Mouse (Mus musculus): ENCODE measurements around the gene Nipal3. TPM values are rescaled to one million over a fixed set of nuclear protein-coding genes. Genes with fewer than 3 reads are reported as not detected.

Nipal3 gene
- total RNA-seq, 2 experiments from 2014 or later = 77.5 to 92.8 TPM

DNA sequence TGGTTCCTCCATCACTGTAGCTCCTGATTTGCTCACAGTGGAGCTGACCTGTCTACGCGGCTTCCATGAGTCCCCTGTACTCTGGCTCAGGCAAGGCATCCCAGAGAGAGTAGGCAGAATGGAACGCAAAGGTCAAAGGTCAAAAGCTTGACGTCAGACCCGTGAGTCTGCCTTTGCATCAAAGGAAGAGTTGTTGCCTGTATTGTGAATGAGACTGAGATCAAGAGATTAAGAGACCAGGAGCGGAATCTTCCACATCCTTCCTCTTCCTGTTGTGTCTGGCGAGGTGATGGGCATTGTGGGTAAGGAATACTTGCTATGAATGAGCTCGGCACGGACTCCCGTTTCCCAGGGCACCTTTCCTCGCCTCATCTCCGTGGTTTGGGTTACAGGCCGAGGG, 58.5 kb downstream of the Nipal3 start:
- DNase-seq (ENCODE audit: low spot score in 2 of 2) = no peak

DNA sequence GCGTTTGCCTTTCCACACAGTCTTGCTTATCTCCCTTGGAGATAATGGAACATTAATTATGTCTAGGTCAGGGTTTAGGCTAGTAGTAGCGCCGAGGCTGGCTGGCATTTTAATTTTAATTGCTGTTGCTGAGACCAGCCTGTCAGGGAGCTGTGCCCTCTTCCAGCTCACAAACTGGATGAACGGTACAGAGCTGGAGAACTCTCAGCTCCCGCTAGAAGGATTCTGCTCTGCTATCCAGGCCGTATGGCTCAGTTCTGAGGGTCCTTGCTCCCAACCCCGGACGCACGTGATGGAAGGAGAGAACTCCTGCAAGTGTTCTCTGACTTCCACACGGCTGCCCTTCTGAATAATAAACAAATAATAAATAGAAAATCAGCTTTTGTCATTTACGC, 60.4 kb downstream of the Nipal3 start:
- no peak for DNase-seq (ENCODE audit: low spot score in 2 of 2)

DNA sequence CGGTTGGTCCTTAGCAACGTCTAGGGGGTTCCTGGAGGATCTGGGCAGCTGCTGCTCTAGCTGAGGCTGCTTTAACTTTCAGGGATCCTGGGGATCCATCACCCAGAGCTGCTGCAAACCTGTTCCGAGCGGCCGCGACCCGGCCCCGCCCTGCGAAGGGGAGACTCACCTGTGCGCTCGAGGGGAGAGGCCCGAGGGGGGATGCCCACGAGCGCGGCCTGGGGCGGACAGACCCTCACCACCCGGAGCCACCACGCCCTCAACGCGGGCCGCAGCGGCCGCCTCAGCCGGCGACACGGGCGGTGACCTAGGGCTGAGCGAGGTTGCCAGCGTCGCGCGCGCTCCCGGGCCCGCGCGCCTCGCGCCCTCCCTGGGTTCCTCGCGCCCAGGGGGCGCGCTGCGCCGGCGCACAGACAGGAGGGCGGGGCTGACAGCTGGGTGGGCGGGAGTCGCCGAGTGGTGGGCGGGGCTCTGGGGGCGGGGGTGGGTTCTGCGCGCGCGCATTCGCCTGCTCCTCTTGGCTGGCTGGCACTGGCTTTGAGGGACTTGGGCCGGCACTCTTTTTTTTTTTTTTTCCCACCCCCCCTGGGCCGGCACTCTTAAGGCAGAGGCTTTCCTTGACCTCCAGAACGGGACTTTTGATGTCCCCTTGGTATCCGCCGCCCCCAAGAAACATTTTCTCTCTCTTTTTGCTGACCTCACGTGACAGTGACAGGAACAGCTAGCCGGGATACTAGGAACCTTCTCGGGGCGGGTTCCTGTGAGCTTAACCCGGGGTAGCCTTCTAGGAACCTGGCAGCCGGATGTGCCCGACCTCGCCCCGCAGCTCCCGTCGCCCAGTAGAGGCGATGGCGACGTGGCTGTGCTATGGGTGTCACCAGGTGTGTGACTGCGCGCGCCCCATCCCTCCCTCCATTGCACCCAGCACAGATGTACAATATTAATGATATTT, 61.1 kb downstream of the Nipal3 start, which contains the start of gene Rcan3:
Rcan3 (minus strand) TSS at position 411 of the 952 bp plus-strand sequence.
- DNase-seq (ENCODE audit: low spot score in 2 of 2) = peak; percentile 54 to 62

DNA sequence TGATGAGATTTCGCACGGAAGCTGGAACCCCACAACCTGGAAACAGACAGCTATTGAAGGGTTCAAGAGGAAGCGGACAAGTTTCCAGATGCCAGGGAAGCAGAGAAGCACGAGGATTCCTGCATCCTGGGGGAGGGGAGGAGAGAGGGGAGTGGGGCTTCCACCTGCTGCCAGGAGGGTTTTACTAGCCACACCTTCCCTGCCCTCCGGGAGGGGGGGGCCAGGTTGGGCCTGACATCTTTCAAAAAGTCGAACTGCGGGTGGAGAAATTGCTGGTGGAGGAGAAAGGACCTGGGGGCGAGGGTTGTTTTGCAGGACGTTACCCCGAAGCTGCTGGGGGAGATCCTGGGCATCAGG, 61.8 kb downstream of the Nipal3 start:
- no peak for DNase-seq (ENCODE audit: low spot score in 2 of 2)

DNA sequence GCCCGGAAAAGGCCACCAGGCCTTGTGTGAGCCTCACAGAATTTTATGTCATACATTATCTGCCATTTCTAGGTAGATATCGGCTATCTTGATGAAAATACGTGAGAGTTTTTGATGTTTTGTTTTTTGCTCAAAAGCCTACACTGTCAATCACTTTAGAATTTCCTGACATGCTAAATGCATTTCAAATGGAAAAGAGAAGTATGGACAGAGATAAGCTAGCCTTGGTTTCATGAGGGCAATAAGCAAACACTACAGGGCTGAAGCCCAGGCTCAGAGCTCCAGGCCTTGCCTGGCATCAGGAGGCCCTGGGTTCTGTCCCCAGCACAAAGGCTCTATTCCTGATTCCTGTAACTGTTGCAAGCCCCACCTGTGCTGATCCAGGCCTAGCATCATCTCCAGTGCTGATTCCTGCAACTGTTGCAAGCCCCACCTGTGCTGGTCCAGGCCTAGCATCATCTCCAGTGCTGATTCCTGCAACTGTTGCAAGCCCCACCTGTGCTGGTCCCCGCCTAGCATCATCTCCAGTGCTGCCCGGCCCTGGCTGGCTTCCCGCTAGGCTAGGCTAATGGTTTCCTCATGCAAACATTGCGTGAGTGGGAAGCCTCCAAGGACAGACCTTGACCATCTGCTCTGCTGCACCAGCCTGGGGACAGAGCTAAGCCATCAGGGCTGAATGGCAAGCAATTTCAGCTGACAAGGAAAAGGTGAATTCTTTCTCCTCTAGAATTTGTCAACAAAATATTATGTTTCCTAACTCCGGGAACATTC, 64.7 kb downstream of the Nipal3 start:
- no peak for DNase-seq (ENCODE audit: low spot score in 2 of 2)

DNA sequence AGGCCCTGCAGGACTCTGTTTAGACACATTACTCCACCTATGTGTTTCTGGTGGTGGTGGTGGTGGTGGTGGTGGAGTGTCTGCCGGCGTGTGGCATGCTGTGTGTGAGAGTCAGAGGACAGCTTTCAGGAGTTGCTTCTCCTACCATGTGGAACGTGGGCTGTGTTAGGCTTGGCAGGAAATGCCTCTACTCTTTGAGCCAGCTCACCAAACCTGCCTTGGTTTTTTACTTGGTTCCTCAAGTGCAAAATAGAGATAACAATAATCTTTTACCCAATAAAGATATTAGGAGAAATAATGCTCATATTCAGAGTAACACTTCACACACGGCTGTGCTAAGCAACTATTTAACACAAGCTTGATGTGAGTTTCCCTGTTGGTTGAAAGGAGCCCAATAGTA, 65.5 kb downstream of the Nipal3 start:
- no peak for DNase-seq (ENCODE audit: low spot score in 2 of 2)

DNA sequence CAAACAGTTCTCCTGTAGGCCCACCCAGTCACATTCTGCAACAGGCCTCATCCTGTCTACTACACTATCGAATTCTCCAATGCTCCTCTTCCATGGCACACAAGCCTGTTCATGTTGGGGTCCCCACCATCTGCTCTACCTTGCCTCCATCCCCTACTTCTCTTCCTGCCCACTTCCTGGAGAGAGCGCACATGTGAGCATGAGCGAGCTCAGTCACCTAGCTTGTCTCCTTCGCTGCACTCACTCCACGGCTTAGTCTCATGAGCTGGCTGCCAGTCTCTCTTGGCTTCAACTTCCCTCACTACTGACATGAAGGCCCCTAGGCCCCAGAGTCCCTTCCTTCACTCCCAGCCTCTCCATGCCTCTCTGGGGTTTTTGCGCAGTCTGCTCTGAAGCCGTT, 68.3 kb downstream of the Nipal3 start:
- no peak for DNase-seq (ENCODE audit: low spot score in 2 of 2)

DNA sequence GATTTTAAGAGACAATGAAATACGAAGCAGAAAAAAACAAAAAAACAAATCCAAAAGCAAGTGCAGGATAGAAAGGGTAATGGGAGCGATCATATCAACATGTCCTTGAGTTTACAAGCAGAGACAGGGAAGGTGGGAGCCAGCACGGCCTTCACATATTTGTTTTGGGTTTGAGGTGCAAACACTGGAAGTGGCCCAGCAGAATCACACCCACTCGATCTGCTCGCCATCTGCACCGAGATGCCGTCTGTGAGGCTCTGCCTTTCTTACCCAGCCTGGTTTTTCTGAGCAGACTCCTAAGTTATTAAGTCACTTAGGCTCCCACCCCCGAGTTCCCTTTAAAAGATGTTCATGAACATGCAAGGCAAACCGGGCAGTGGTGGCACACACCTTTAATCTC, 69.2 kb downstream of the Nipal3 start:
- DNase-seq (ENCODE audit: low spot score in 2 of 2) = peak; percentile 62 to 70

DNA sequence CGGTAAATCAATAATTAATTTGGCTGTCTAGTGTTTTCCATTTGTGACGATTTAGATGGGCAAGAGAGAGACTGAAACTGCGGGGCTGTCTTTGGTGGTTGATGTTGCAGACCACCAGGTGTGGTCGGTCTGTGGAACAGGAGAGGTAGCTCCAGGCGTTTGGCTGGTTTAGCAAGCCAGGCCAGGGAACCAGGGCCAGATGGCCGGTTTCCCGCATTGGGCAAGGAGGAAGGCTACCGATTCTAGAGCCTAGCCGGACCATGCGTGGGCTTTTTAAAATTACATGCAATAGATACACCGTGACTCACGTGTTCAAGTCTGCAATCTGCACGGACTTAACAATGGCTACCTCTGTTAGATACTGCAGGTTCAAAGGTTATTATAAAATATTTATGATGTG, 73.9 kb downstream of the Nipal3 start:
- DNase-seq (ENCODE audit: low spot score in 2 of 2) = no peak

DNA sequence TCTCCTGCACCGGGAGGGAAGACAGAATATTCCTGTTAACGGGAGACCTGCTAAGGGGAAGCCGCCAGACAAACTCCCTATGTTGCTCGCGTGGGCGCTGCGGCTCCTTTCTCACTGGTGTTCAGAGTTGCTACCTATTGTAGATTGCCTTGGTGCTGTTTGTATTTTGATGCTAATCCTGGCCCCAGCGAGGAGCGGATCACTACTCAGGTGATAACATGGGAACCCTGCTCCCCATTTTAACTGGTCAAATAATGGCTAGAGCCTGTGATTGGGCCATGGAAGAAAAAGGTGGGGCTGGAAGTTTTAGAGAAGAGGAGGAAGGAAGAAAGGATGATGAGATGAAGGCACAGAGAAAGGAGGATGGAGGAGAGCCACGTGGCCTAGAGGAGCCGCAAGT, 74.4 kb downstream of the Nipal3 start:
- DNase-seq (ENCODE audit: low spot score in 2 of 2) = no peak

DNA sequence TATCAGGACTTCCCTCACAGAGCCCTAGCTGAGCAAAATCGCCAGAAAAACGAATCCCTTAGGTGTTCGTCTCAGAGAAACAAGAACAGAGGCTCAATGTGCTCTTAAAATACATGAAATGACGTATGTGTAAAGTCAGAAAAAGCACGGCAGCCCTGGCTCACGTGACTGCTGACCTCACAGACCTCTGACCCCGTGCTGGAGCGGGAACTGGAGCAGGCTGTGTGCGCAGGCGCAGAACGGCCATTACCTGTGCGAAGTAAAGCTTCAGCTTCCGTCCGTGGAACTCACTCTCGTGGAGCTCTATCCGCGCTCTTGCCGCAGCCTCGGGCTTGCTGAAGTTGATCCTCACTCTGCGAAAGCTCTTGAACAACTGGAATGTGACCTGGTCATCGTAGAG, 74.8 kb downstream of the Nipal3 start:
- no peak for DNase-seq (ENCODE audit: low spot score in 2 of 2)

DNA sequence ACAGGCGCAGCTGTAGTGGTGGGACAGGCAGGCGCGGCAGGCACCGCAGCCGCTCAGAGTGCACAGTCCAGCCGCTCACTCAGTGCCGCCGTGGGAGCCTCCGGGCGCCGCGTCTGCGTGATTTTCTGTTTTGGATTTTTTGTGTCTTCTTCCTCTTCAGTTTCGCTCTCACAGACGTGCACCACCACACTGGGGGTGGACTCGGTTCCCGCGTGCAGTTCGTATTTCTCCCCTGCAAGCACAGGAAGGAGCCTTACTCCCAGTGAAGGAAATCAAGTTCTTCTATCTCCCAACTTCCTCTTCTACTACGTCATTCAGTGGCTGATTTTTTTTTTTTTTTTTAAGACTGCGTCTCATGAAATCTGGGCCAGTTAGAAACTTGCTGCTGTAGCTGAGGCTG, 78.5 kb downstream of the Nipal3 start:
- DNase-seq (ENCODE audit: low spot score in 2 of 2) = no peak

DNA sequence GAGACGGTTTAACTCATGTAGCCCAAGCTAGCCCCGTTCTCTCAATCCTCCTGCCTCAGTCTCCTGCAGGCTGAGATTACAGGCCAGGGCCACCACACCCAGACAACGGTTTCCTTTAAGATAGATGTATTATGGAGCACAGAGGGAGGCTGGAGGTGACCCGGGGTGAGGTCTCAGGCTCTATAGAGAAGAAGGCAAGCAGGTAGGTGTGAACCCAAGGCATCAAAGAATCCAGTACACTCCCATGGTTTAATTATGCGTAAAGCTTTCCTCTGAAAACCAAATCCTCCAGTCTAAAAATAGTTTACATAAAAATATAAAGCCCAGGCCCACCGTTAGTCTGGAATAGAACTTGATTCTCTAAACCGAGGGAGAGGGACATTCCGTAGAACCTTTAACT, 81.3 kb downstream of the Nipal3 start:
- DNase-seq (ENCODE audit: low spot score in 2 of 2) = no peak

DNA sequence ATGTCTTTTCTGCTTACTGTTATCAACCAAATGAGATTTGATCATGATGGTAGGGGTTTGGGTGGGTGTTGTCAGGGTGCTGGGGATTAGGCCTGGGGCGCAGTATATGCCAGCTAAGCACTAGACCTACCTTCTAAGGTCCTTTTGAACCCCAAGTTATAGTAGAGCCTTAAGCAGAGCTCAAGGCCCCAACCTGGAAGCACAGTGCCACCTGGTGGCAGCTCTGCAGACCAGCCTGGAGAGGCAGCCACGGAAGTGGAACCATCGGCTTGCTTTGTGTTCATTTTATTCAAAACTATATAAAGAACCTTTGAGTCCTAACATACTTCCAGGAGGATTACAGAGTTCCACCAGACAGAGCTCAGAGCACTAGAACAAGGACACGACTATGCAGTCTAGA, 83.2 kb downstream of the Nipal3 start:
- DNase-seq (ENCODE audit: low spot score in 2 of 2) = peak; percentile 29 to 45

DNA sequence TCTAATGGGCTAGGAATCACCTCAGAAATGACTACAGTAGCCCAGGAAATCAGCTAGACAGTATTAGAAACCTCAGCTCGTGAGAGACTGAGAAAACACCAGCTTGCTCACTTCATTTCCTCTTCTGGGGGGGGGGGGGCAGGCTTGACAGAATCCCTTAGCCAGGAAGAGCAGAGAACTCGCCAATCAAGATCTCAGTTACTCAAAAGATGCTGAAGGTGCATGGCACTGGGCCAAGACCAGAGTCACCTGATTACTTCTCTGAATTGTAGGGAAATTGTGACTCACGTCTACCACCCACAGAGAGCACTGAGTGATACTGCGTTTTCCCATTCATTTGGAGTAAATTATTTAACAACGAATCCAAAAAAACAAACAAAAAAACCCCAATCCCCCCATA, 88.7 kb downstream of the Nipal3 start:
- no peak for DNase-seq (ENCODE audit: low spot score in 2 of 2)

DNA sequence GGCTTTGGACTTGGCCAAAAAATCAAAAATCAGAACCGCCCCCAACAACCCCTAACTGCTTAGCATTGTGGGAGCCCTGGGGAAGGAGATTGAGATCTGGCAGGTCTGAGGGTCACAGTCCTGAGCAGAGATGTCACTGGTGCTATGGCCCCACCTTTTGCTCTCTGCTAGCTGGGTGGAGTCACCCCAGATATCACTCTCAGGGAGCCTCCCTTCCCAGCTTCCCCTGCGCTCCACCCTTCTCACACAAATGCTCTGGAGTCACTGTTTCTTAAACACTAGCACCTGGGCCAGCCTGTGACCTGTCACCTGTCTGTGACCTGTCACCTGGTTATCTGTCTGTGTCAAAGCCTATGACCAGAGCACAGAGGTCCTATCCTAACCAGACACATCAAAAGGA, 89.9 kb downstream of the Nipal3 start:
- no peak for DNase-seq (ENCODE audit: low spot score in 2 of 2)

DNA sequence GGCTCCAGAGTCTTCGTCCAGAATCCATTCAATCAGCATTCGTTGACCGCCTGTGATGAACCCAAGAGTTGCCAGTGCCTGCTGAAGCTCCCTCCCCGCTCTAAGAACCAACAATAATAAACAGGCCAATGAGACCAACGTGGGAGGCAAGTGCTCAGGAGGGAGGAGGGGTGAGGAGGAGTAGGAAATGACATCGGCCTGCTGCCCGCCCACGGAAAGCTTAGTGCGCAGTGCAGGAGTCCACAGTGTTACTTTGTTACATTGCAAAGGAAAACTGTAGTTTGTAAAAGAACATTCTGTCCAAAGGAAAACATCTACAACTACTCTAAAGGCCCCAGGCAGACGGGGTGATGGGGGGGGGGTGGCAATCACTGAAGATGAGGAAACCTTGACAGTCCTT, 90.8 kb downstream of the Nipal3 start:
- DNase-seq (ENCODE audit: low spot score in 2 of 2) = no peak

DNA sequence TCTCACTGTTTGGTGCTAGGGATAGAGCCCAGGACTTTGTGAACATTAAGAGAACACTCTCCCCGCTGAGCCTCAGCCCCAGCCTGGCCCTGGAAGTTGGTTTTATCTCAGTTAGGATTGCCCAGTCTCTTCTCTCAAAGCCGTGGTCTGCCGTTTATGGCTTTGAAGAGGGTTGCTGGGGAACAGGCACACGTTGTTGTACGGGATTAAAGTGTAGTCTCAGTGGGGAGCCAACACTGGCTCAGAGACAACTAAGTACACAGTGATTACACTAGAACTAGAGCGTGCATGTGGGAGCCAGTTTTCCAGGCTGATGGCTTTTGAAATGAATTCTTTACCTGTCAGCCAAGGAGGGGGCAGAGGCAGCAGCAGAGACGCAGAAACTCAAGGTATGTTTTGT, 93.0 kb downstream of the Nipal3 start:
- no peak for DNase-seq (ENCODE audit: low spot score in 2 of 2)

DNA sequence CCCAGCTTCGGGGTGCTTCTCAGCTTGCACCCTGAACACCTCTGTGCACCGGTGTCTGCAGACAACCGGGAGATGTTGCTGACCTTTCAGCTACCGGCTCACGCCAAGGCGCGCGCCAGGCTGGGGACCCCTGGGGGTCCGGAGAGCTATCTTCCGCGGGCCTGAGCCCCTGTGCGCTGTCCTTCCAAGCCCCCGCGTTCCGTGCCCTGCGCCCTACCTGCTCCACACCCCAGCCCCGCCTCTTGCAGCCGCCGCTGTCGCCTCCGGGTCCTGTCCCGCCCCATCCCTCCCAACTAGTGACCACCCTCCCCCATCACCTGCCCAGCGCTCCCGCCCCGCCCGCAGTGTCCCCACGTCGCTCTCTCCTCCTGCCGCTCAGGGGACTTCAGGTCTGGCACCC, 96.8 kb downstream of the Nipal3 start, which contains the start of gene Ncmap:
Ncmap (minus strand) TSS at position 237 of the 400 bp plus-strand sequence.
- no peak for DNase-seq (ENCODE audit: low spot score in 2 of 2)

DNA sequence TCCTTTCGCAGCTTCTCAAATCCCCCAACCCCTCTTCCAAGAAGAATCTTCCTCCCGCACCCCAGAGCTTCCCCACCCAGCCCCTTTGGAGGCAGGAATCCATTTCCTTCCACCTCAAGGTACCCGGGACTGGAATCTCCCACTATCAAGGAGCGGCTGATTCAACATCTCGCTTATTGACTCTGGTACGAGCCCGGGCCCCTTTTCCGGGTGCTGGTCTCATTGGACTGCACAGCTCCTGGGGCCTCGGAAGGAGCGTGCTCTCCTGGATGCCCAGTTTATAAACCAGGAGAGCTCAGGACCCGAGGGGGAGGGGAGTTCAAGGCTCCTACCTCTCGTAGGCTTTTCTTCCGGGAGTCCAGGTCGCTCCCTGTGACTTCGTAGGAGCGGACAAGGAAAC, 97.3 kb downstream of the Nipal3 start:
- no peak for DNase-seq (ENCODE audit: low spot score in 2 of 2)

DNA sequence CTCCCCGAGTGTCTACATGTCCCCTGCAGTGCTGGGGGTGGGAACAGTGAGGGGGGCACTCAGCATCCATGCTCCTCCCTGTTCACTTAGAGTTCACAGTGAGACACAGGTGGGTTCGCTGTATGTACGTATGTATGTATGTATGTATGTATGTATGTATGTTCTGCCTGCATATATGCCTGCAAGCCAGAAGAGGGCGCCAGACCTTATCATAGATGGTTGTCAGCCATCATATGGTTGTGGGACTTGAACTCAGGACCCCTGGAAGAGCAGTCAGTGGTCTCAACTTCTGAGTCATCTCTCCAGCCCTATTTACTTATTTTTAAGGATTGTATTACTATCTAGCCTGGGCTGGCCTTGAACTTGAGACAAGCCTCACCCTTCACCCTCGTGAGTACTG, 98.5 kb downstream of the Nipal3 start:
- no peak for DNase-seq (ENCODE audit: low spot score in 2 of 2)
